Mouse (Mus musculus) monocyte, adult 2 months (primary cell): ENCODE results near the gene Pim2.

Source experiments
- DNase-seq, 2 experiments: peaks; one replicate each; pipeline ENCODE4 v3.0.0; 2022; ENCODE audit warnings: low spot score in 2 of 2, low read depth in 1 of 2

Pim2 gene

DNA sequence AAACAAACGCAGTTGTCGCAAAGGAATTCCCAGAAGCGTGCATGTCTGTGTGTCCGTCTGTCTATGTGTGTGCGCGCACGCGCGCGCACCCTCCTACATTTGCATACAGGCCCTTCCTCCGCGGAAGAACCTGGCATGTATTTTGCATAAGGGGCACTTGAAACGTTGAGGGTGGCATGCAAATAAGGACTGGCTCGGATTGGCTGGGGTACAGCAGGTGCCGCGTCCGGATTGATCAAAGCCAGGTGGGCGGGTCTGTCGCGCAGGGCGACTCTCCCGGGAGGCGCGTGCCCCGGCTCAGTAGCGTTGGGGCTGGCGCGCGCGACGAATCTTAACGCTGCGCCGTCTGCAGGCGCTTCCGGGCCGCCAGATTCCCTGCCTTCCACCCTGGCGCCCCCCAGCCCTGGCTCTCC lies at the start of gene Pim2:
Pim2 (plus strand) TSS at position 256 of the 413 bp plus-strand sequence.
- DNase-seq = peak; percentile 40 to 62

DNA sequence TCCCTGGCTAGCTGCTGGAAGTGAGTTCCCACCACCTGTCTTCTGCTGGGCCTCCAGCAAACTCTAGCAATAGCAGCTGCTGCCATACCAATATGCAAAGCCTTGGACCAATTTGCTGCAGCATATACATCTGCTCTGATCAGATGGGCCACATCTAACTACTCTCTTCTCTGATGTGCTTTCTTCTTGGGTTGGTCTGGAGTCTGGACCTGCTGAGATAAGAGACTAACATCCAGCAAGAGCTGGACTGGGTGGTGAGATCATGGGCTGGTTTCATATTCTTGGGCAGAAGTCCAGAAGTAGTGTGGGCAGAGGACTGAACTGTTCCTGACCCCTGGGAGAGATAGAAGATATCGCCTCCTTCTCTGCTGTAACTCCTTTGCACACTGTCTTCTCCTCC lies 40.9 kb upstream of the Pim2 start:
- no peak for DNase-seq

DNA sequence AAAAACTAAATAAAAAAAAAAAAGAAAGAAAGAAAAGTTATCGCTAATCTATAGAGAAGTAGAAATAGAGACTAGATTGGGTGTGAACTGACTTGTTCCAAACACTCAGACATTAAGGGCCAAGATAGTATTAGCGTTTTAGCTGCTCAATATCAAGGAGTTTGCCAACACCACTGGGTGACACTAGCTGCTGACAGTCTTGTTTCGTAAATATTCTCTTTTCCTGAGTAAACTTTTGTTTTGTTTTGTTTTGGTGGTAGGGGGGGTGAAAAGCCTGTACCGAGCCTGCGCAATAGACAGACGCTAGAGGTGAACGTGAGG lies 37.3 kb upstream of the Pim2 start:
- no peak for DNase-seq

DNA sequence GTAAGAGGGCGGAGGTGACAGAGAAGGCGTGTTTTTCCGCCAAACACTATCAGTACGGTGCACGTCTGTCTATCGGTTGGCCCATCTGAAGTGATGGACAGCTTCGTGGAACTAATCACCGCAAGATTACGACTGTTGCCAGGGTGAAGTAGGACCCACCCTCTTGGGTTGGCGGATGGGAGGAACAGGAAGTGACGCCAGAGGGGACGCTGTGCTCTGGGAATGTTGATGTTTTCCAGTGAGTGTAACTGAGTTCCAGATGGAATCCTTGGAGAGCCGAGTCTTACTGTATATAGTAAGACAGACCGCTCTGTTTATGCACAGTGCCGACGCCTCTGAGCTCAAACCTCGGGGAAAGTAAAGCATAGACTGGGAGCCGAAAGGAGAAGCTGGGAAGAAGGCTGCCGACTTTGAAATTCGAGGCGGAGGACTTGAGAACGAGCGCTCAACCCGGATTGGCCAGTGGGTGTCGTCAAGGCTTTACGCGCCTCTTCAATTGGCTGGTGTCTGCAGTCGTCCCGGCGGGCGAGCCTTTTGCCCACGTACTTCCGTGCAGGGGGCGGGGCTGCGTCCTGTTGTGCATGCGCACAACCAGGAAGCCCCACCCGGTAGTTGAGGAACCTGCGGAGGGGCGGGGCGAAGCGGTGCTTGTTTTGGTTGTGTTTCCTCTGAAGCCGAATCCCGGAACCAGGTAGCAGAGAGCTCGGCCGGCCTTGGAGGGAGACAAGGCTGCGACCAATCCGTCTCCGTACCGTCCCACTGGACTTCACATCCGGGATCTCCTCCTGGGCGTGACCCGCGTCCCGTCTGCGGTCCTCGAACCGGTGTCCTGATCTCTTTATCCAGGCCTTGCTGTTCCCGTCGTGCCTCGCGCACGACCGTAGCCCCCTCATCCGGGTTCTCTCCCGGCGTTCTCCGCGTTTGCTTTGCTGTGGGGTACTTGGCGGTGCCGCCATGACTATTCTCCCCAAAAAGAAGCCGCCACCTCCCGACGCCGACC lies 36.6 kb upstream of the Pim2 start, which contains the start of gene Otud5:
Otud5 (plus strand) TSS at position 202 of the 1,000 bp plus-strand sequence.
- DNase-seq = peak; percentile 90 to 92

DNA sequence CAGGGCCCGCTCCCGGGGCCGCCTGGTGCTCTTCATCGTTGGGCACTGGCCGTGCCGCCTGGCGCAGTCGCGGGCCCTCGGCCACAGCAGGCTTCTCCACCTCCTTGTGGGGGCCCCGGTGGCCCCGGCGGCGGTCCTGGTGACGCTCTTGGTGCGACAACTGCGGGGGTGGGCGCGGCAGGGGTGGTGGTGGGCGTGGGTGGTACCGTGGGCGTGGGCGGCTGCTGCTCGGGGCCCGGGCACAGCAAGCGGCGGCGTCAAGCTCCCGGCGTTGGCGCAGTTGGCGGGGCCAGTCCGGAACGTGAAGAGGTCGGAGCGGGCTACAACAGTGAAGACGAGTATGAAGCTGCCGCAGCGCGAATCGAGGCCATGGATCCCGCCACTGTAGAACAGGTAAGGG lies 35.7 kb upstream of the Pim2 start:
- DNase-seq = no peak

DNA sequence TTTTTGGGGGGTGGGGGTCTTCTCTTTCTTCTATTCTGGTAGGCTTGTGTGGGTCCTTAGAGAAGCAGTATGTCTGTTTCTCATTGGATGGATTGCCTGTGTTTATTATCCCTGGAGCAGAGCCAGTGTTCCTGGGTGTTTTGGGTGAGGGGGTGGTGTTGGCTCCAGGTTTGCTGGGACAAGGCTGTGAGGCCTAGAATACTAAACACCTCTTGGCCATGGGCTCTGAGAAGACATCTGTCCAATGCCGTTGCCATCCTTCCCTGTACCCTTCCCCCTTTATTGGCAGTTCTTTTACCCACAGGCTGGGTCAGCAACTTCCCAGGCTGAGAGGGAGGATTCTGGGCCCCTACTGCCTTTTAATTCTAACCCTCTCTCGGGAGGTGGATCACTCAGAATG lies 30.2 kb upstream of the Pim2 start:
- no peak for DNase-seq

DNA sequence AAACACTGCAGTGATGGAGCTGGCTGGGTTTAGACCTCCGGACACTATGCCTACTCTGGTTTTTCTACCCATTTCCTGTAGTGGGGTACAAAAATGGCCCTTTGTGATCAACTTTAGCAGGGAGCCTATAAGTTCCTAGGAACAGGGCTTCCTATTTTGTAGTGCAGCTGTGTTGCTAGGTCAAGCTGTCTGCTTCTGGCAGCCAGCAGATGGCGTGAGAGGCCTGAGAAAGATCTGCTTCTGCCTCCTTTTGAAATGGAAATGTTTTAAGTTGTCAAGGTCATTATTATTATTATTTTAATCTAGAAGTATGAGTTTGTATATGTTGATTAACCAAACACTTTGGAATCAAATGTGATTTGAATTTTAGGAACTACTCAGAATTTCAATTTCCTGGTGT lies 23.5 kb upstream of the Pim2 start:
- DNase-seq = no peak

DNA sequence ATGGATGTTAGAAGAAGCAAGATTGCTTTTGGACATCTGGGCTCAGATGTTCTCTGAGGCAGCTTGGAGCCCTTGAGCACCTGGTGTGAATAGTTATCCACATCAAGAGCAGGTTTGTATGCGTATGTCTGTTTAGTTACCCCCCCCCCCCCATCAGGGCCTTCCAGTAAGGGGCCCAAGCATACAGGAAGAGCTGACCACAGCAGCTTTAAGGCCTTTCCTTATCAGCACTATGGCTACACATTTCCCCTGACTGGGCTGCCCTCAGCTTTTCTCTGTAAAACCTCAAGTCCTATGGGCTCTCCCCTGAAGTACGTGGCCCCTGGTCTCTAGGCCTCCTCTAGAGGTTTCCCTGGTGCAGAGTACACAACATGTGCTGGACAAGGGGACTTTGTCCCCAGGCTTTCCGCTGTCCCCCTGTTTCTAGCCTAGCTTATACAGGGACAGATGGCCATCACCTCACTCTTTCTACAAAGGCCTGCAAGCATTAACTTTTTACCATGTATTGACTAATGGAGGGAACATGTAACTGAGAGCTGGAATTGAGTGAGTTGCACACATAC lies 18.8 kb upstream of the Pim2 start:
- DNase-seq = no peak

DNA sequence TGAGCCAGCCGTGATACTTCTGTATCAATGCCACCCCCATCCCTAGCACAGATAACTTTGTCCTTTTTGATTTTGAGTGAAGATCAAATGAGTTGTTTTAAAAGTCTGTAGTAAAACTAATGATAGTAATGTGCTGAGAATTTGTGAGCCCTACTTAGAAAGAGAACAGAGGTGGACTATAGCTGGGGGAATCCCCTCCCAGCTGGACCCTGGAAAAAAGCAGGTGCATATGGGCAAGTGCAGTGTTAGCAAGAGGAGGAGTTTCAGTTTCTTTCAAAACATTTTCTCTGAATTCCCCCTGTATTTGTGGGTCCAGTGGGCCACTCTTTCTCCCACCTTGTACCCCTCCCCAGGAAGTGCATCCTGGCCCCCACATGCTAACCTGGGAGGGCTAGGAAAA lies 14.9 kb upstream of the Pim2 start:
- DNase-seq = no peak

DNA sequence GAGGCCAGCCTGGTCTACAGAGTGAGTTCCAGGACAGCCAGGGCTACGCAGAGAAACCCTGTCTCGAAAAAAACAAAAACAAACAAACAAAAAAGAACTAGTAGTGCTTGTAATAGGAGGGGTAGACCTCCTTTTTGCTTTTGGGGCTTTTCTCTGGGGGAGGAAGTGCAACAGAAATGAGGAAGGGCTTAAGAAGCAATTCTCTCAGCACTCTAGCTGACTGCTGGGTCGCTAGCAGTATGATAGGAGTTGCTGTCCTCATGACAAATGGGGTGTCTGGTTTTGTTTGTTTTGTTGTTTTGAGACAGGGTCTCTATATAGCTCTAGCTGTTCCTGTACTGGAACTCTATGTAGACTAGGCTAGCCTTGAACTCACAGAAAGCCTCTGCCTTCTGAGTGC lies 13.5 kb upstream of the Pim2 start:
- no peak for DNase-seq

DNA sequence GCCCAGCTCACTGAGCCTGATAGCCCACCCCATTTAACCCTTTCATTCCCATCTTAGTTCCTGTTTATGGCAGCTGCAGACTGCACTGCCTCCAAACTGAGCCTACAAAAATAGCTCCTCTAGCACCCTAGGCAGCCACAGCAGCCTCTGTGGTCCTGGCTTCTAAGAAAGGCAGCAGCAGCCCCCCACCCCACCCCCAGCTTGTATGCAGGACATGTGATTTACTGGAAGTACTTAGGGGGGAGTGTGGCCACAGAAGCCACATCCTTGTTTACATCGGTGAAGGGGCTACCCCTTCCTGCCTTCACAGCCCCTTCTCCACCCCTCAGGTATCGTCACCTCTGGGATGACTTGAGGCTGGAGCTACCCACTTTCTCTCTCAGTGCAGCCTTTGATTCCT lies 12.7 kb upstream of the Pim2 start:
- DNase-seq = no peak

DNA sequence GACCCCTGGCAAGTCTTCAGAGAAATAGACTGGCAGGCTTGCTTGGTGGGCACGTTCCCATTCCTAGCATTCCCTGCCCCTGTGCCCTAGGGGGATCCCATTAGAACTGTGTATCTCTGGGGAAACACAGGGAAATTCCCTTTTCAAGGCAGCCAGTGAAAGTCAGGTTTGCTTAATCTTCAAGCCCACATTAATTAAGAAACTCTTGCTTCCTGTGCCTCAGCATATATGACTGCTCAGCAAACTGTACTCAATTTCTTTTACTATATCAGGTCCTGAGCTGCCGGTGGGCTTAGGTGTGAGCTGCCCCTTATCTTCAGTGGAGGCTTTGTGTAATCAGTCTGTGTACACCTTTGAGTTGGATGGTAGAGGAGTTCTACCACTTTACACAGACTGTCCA lies 12.3 kb upstream of the Pim2 start:
- DNase-seq = no peak

DNA sequence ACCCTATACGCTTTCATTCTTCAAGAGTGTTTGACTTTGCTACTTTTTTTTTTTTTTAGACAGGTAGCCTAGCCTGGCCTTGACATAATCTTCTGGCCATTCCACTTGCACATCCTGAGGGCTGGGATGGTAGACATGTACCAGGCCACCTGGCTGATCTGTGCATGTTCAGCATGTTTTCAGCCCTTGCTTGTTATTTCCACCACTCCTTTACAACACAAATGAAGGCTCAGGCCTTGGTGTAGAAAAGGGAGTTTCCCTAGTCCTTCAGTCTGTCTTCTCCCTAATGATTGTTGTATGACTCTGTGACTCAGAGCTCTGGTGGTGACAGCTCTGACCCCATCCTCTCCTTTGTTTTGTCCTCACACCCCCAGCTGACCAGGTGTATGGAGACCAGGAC lies 10.9 kb upstream of the Pim2 start:
- DNase-seq = no peak

DNA sequence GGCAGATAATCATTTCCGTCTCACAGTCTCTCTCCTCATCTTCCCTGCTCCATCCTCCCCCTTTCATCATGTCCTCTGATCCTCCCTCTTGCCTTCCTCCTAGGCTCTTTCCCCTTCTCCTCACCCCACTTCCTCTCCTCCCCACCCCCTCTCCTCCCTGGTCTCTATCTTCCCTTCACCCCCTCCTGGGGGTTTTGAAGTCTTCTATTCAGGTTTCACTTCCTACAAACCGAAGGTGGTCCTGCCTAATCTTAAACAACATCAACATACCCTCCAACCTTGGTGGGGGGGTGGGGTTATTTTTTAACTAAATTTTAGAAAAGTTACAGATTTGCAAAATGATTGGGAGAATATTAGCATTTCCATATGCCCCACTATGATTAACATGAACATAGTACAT lies 9.6 kb upstream of the Pim2 start:
- no peak for DNase-seq

DNA sequence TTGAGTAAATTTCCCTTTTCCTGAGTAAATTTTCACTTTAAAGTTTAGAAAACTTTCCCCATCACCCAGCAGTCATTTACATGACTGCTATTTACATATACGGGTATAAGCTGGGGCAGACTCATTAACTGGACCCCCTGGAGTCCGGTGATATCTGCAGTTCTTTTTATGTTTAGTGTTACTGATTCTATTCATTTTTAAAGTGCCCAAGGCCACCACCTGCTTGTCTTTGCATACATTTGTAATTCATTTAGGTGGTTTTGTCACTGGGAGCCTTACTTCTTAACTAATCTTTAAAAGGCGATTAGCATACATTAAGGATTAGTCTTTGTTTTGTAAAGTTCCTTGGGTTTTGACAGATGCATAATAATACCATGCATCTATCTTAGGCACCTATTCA lies 8.2 kb upstream of the Pim2 start:
- no peak for DNase-seq

DNA sequence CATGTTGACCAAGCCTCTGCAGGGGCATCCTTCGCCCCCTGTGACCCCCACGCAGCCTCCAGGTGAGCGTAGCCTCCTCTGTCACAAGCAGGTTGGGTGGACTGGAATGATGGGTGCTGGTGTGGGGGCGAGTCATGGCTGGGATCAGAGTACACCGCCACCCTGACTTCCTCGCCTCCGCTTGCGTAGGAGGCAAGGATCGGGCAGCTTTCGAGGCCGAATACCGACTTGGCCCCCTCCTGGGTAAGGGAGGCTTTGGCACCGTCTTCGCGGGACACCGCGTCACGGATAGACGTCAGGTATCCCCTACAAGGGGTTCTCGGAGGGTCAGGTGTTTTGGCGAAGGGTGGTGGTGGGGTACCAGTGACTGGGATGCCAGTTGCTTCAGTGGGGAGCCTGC lies 433 bp downstream of the Pim2 start:
- no peak for DNase-seq

DNA sequence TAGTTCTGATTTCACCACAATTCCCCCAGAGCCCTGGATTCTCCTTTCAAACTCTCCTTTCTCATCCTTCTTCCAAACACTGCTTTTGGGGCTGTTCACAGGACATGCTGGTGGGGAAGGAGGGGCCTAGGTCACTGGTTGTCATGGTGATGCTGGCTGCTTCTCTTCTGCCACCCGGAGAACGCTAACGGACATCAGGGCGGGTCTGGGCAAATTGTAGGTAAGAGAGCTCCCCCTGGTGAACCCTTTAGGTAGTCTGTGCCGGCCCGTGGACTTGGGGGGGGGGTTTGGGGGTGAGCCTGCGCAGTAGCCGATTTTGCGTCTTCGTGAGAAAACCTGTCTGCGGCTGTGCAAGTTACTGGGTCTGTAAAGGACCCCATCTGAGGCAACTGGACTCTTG lies 1.8 kb downstream of the Pim2 start:
- DNase-seq = peak; percentile 13 to 46

DNA sequence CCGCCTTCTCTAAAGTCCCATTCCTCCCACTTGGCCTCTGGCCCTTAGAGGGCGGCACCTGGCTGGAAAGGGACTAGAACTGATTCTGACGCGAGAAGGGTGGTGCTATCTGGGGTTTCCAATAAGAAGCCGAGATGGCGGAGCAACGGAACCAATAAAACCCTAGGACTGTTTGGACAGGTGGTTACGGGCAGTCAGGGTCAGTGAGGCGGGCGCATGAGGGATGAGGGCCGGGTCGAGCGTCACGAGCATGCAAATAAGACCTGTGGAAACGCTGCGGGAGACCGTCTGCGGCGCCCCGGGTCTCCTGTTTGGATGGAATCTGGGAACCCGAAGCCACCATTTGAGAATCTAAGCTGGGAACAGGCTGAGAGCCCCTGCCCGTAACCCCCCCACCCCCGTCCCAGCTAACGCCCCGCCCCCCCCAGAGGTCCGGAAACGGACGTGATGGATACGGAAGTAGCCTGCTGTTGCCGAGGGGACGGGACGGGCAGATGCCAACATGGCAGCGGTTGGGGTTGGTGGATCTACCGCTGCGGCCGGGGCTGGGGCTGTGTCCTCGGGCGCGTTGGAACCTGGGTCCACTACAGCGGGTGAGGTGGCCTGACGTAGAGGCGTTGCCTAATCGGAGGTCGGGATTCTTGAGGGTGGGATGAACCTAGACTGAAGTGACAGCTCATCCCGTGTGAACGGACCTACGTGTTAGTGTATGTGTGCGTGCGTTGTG lies 5.9 kb downstream of the Pim2 start, which contains the start of gene Slc35a2:
Slc35a2 (plus strand) TSS at position 188 of the 727 bp plus-strand sequence.
- DNase-seq = peak; percentile 52 to 60

DNA sequence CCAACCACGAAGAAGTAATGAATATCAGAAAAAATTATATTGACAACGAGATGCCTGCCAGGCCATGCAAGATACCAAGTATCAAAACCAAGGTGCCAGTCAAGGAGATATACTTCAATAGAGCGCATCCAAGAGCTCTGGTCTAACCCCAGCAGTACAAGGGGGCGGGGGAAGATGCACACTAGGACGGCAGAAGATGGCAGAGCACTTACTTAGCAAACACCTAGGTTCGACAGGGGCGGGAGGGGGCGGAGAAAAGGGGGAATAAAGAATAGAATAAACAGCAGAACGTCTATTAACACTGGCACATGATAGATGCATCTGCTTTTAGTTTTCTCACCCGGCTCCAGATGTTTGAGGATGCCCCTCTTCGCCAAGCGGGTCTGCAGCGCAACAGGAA lies 20.1 kb downstream of the Pim2 start:
- DNase-seq = no peak

DNA sequence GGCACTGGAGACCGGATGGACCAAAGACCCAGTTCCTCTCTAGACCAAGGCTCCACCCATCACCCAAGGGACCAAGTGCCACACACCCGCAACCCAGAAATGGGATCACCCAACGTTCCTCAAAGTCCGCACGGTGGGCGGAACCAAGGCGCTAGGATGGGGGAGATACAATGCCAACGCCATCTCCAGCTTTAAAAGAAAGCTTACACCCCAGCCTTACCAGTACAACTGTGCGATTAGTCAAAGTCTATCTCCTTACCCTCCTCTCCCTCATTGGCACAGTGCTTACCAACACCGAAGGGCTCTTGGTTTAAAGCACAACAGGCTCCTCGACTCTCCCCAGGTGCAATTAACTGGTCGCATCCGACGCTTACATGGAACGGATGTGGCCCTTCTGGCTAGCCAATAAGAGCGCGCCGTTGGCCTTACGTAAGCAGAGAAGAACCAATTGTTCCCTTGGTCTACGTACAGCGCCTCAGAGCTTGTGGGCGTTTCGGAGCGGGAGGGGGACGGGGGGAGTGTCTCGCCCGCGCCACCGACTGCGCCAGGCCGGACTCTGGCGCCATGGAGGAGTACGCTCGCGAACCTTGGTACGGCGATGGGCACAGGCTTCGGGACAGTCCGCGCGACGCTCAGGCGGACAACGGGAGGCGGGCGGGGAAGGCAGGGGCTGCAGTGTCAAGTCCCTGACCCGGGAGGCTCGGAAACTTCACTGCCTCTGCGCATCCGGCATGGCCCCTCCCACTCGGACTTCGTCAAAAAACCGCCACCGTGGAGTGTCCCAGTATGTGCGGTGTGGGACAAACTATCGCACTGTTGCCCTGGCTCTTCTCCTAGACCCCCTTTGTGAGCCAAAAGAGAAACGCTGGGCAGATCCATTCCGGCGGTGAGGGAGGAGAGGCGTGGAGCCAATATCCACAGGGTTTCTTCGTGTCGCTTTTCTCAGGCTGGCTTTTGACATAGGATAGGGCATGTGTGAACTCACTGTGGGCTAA lies 21.1 kb downstream of the Pim2 start, which contains the start of the genes Pqbp1 and Timm17b:
Pqbp1 (minus strand) TSS at position 390 of the 995 bp plus-strand sequence.
Timm17b (plus strand) TSS at position 478 of the 995 bp plus-strand sequence.
- peak; percentile 66 to 74 for DNase-seq
